Mouse (Mus musculus): Measurements from ENCODE around the gene 4931422A03Rik.

Gene 4931422A03Rik

GRCm38 (mm10) chr2:103935691-103936435, 92.3 kb downstream of the 4931422A03Rik start:
- peak; percentile 16; the same call in 1 of the 2 replicates for TF ChIP-seq GATA4 (IDR thresholded peaks at IDR 0.05; ENCODE audit: insufficient replicate concordance, low read length)

DNA sequence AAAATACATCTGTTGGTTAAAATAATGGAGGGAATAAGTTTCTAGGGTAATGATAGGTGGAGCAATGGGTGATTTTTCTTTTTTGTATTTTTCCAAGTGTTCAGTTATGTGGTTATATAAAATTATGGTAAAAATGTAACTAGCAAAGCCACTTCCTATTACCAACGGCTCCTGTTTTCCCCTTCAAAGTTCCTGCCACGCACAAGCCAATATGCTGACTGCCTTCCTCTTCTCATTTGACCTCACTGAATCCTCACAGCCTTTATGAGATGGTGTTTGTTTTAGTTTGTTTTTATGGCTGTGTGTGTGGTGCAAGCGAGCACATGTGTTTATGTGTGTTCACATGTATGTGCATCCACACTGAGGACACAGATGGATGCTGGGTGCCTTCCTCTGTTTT, 93.5 kb downstream of the 4931422A03Rik start:
- TF ChIP-seq GATA4 (IDR thresholded peaks at IDR 0.05; ENCODE audit: insufficient replicate concordance, low read length) = no peak

DNA sequence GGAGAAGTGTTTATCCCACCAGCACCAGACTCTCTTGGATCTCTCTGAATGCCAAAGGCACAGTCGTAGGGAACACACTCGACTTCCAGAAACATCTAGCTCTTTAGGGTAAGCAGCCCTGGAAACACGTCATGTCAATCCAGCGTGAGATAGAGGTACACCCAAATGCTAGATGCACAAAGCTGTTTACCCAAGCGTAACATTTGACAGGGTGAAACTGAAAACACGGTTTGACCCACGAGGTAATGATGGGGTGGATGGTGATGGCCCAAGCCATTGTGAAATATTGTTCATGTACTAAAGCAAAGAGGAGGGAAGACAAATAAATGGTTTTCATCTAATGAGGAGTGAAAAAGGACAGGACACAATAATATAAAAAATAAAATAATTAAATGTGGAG, 93.9 kb downstream of the 4931422A03Rik start:
- no peak for TF ChIP-seq GATA4 (IDR thresholded peaks at IDR 0.05; ENCODE audit: insufficient replicate concordance, low read length)

- no peak for TF ChIP-seq GATA4 (IDR thresholded peaks at IDR 0.05; ENCODE audit: insufficient replicate concordance, low read length)
Observed at GRCm38 (mm10) chr2:103932480-103932879, 95.7 kb downstream of the 4931422A03Rik start.

- no peak for TF ChIP-seq GATA4 (IDR thresholded peaks at IDR 0.05; ENCODE audit: insufficient replicate concordance, low read length)
Observed at GRCm38 (mm10) chr2:103932025-103932424, 96.1 kb downstream of the 4931422A03Rik start.

DNA sequence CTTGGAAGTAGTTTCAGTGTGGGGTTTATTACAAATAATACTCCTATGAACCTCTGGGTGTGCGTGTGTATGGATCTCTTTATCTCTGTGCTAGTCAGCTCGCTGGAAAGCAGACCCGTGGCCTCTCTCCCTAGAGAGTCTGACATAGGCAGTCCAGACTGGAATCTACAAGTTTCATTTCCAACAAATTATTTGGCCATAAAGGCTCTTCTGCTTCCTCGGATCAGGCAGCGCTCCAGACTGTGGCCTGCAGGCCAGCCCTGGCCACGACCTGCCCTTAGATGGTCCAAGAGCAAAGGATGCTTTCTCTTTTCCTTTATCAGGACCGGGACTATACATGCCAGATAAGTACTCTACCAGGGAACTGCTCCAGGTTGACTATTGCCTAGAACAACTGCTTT, 96.7 kb downstream of the 4931422A03Rik start:
- TF ChIP-seq GATA4 (IDR thresholded peaks at IDR 0.05; ENCODE audit: insufficient replicate concordance, low read length) = no peak

- no peak for TF ChIP-seq GATA4 (IDR thresholded peaks at IDR 0.05; ENCODE audit: insufficient replicate concordance, low read length)
Observed at GRCm38 (mm10) chr2:103930306-103931019, 97.7 kb downstream of the 4931422A03Rik start.

DNA sequence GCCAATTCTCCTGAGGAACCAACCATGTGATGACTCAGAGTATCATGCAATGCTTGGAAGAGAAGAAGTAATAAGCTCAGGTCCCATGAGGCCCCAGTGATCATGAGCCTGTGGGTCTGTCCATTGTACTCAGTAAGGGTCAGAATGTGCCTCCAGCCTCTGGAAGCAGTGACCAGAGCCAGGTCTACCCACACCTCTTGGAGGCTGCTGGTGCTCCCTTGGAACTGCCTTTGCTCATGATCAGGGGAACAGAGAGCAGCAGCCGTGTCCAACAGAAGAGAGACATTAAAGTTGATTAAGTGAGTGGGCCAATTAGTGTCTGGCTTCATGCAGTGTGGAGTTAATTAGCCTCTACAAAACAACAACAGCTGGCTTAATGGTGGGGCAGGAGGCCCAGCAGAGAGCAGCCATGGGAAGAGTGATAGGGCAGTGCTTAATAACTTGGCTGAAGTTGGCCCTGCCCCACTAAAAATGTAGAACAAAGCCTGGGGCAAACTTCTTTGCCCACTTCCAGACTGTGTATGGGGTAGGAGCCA, 100.5 kb downstream of the 4931422A03Rik start:
- TF ChIP-seq GATA4 (IDR thresholded peaks at IDR 0.05; ENCODE audit: insufficient replicate concordance, low read length) = no peak

DNA sequence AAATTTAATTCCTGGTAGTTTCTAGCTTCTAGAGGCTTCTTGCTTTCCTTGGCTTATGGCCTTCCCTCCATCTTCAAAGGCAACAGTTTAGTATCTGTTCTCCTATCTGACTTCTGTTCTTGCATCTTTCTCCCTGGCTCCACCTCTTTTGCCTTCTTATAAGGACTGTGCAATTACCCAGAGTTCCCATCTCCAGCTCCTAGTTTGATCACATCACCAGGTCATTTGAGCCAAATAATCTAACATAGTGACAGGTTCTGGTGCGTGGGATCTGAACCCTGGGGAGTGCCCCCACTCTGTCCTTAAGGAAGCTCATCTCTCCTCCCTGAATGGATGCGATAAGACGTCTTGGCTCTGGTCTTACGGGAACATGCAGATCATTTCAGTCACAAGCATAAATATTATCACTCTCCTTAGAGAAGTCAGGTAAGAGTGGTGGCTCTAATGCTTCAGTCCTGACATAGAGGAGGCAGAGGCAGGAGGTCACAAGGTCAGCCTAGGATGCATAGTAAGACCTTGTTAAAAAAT, 101.5 kb downstream of the 4931422A03Rik start:
- TF ChIP-seq GATA4 (IDR thresholded peaks at IDR 0.05; ENCODE audit: insufficient replicate concordance, low read length) = no peak

- no peak for TF ChIP-seq GATA4 (IDR thresholded peaks at IDR 0.05; ENCODE audit: insufficient replicate concordance, low read length)
Observed at GRCm38 (mm10) chr2:103919488-103919887, 108.7 kb downstream of the 4931422A03Rik start.

DNA sequence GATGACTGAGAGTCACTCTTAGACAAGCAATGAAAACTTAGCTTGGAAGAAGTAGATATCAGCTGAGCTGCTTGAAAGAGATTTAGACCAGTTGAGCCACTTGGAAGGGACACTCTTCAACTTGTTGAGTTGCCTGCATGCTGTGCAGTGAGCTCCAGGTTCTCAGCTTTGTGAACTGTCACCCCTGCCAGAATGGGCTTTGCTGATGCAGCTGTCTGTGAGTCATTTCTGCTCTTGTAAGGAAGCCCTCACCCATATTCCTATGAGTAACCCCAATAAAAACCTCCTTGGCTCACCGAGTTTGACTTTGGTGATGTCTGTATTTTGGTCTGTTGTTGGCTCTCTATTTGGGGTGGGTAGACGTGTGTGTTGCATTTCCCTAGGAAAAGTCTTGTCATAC, 109.8 kb downstream of the 4931422A03Rik start:
- no peak for TF ChIP-seq GATA4 (IDR thresholded peaks at IDR 0.05; ENCODE audit: insufficient replicate concordance, low read length)

GRCm38 (mm10) chr2:103917375-103917774, 110.8 kb downstream of the 4931422A03Rik start:
- TF ChIP-seq GATA4 (IDR thresholded peaks at IDR 0.05; ENCODE audit: insufficient replicate concordance, low read length) = no peak
